Mouse (Mus musculus) fat pad, adult 2 months (tissue): ENCODE measurements around the gene Pi4k2b.
"Not testable (repeated sequence)": the region's sequence is repeated elsewhere in the genome, so short reads cannot be mapped to it uniquely, and the experiment has no call there.

Source experiments
- DNase-seq: peaks from one replicate; pipeline ENCODE4 v3.0.0-alpha.2; 2011; ENCODE audit warnings: low read depth, low spot score; ENCODE audit errors: extremely low read depth

Gene Pi4k2b

DNA sequence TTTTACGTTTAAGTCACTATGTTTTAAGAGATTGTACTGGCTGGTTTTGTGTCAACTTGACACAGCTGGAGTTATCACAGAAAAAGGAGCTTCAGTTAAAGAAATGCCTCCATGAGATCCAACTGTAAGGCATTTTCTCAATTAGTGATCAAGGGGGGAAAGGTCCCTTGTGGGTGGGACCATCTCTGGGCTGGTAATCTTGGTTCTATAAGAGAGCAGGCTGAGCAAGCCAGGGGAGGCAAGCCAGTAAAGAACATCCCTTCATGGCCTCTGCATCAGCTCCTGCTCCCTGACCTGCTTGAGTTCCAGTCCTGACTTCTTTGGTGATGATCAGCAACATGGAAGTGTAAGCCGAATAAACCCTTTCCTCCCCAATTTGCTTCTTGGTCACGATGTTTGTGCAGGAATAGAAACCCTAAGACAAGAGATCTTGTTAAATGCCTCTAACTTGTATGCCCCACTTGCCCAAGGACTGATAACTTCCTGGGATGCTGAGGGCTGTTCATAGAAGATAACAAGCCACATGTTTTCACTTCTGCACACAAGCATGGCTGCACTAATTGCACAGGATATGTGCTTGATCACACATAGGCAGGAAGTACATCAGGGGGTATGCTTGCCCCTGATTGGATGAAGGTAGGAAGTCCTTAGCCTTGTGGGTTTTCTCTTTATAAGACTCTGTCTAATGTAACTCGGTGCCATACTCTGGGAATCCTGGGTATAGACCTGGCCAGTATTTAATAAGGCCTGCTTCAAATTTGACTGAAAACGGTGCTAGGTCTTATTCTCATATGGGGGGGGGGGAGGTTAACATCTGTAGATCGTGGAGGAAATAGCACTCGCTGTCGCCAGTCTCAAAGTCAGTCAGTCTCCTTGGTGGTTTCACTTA is 35.3 kb downstream of the Pi4k2b start:
- not testable (repeated sequence) for DNase-seq

DNA sequence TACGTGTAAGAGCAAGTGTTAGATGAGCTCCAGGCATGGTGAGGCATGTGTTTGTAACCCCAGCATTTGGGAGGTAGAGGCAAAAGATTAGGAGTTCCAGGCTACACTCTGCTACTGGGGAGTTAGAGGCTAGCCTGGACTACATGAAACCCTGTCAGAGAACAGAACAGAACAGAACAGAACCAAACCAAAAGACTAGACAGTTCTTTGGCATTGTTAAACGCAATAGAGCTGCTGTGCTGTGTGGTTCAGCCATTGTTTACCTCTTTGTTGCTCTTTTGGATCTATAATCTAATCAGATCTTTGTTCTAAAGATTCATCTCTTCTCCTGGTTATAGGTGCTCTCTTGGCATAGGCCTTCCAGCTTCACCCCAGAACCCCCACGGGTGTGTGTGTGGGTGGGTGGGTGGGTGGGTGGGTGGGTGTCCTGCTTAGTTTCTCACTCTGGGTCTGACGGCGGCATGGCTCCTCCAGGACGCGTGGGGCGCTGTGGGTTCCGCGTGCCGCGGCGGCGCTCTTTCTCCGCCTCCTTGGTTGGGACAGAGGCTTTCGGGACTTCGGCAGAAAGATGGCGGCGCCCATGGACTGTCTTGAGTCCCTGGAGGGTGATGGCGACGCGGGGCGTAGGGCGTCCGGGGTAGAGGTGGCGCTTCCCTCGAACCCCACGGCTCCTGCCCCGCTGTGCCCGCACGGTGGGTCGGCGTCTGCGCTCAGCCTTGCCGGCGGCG is 41.3 kb downstream of the Pi4k2b start:
- DNase-seq = peak; percentile 7

DNA sequence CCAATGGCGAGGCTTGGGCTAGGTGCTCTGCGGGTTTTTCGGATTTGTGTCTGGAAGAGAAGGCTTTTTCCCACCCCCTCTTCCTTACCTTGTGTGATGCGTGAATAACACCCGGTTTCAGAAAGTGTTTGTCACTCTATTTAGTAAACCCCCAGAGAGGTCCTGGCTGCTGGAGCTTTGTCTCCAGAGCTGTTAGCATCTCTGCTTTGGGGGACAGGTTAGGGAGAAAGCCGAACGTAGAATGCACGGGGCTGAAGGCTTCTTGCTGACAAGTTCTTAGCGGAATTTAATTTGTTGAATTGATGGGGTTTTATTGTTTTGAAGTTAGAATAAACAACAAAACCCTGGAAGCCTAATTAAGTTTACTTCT is 41.9 kb downstream of the Pi4k2b start:
- DNase-seq = no peak

DNA sequence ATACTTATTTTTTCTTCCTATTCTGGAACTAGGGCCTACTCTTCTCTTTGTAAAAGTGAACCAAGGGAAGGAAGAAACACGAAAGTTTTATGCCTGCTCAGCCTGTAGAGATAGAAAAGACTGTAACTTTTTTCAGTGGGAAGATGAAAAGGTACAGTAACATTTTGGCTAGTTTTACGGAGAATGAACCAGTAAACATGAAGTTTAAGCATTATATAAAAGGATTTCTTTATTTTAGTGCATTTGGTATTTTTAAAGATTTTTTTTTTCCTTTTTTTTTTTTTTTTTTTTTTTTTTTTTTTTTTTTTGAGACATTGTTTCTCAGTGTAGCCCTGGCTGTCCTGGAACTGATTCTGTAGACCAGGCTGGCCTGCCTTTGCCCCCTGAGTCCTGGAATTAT is 42.6 kb downstream of the Pi4k2b start:
- DNase-seq = no peak

DNA sequence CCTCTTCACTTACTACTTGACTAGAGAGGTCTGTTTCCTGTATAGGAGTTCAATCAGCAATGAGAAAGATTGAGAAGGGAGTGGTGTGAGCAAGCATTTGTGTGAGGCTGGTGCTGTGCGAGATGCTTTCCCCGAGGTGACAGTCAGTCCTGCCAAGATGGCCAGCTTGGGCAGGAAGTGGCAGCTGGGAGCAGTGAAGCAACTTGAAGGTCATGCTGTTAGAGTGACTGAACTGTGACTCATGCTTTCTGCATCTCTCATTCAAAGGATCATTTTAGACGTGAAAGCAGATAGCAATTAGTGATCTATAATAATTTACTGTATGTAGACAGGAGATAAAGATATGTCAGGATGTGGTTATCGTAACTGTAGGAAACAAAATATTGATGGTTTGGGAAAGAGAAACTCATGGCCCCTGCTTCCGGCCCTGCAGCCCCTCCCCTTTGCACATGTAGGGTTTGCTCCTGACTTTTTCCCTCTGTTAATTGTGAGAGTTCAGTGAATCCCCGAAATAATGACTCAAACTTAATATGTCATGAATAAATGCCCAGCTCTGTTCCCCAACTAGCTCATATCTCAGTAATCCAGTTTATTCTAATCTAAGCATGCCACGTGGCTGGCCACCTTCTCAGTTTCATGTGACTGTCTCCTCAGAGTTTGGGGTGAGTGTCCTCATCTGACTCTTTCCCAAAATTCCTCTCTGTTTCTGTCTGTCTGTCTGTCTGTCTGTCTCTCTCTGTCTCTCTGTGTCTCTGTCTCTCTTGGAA is 45.4 kb downstream of the Pi4k2b start:
- no peak for DNase-seq

DNA sequence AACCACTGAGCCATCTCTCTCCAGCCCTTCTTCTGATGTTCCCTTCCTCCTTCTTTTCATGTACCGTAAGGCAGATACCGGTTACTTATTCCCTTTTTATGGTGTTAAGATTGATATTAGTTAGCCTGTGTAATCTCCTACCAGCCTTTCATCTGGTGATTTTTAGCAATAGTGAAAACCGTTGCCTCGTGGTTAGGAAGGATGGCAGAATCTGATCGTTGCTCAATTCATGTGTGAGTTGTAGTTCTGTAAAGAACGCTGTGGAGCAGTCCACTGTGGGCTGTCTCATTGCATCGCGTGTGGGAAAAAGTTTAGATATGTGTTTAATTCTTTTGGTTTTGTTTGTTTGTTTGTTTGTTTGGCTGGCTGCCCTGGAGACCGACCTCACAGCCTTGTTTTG is 51.9 kb downstream of the Pi4k2b start:
- DNase-seq = no peak

DNA sequence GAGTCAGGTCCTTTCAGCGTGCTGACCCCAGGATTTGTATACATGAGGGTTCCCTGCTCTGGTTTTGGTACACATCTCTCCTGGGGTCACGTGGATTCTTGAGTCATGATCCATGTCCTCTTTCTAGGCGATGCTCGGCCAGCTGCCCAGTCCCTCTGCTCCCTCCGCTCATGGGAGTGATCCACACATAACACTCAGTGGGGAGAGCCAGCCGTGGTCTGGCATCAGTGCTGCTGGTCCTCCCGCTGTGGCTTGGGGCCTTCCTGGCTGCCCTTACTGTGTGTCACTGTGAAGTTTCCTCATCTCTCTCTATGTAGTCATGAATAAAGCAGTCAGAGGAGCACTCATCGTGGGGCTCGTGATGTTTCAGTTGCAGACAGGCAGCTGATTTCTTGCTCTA is 52.7 kb downstream of the Pi4k2b start:
- DNase-seq = no peak

DNA sequence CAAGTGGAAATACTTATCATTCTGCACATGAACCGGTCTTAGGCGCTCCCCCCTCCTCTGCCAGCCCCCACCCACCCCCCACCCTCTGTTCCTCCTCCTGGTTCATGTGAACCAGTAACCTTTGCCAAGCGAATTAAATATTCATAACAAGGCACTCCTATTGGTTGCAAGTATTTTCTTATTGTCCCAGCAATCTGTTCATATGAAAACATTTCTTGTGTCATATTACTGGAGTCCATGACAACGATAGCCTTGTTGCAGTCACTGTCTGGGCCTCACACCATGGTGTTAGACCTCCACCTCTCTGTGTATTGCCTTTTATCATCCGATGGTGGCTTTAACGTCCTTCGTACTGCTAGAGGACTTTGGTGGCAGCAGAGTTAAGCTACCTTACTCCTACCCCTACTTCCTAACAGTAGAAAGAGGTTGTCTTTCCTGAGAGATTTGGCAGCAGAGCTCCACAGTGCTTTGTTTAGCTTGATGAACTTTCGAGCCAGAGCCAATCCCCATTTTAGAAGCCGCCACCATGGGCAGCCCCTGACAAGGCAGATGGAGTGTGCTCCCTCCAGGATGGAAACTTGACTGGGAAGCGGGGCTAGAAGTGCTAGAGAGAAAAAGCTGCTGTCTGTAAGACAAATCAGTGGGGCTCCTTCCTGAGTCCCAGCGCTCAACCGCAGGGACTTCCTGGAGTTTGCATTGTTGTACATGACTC is 58.1 kb downstream of the Pi4k2b start:
- no peak for DNase-seq

DNA sequence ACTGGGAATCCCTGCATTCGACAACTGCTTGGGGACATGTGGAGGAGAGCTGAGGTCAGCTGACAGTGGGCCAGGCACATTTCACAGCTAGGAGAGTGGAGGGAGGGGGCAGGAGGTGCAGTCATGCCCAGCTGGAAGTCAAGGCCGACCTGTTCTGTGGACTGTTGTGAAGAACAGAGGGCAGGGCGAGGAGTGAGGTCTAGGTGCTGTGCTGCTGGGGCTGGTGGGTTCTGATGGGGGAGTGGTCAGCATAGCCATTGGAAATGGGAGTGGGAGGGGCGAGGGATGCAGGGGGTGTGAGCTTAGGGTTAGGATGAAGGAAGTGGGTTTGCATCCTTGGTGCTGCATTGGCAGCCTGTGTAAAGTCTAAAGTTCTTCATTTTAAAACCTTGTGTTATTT is 64.4 kb downstream of the Pi4k2b start:
- no peak for DNase-seq

DNA sequence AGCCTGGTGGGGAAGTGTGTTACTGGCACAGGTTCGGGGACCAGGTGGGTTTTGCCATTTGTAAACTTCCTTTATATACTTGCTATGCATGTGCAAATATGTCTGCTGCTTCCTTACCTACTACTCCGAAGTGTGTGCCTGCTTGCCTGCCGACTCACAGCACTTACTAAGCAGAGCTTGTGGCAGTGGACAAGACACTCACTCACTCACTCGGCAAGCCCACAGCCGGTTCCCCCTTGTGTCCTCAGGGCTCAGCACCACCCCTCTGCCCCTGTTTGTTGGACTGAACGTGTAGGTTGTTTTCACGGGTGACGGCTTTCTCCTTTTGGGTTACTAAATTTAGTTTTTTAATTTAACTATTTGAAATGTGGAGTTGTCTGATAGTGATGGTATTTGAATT is 65.0 kb downstream of the Pi4k2b start:
- no peak for DNase-seq

DNA sequence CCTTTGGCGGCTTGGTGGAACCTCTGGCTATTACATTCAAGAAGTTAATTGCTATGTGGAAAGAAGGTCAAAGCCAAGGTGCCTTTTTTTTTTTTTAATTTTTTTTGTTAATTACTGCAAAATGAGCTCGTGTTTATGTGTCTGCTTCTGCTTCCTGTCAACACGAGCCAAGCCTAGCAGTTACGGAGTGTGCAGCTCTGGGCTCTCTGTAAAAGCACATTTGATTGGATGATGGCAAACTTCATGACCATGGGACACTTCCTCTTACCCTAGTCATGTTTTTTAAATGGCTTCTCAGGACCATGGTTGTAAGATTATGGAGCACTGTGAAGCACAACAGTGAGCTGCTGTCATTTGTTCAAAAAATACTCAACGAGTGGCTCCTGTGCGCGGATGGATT is 65.7 kb downstream of the Pi4k2b start:
- DNase-seq = no peak

DNA sequence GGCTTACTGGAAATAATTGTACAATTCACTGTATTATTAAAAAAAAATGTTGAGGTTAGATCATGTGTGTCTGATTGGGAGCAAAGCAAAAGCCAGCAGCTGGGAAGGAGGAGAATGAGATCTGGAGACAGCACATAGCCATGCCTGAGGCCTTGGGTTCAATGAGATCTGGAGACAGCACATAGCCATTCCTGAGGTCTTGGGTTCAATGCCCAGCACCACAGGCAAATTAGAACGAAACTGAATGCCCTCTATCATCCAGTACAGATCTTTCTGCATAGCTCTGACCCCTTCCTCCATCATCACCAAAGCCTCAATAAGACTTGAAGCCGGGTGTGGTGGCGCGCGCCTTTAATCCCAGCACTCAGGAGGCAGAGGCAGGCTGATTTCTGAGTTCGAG is 69.1 kb downstream of the Pi4k2b start:
- no peak for DNase-seq

DNA sequence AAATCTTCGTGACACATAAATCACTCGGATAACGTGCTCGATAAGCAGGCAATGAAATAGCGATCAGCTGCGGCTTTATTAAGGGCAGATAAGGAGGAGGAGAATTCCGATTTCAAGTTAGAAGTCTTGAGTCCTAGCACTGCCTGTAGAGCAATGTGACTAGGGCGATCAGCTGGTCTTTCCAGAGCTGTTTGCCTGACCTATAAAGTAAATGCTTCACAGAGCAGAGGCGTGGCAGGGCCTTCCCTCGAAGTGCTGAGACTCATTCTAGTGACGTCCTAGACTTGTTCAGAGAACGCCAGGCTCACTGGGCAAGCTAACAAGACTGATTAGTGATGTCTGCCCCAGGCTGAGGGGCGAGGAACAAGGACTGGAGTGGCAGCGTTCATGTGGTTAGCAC is 69.7 kb downstream of the Pi4k2b start:
- DNase-seq = no peak

DNA sequence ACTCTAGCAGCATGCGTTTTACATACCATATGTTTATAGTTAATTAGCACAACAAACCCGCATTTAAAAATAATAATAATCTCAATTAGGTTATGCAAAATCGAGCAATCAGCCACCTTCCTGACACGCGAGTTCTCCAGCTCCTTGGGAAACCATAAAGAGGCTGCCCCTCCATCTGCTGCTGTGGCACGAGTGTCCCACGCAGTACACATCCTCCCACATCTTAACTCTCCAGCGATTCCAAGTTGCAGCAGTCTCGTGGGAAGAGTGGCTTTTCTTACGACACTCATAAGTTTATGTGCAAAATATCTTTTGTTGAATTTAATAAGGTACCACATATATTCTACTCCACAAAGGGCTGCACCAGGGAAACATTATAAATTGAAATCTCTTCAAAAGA is 71.1 kb downstream of the Pi4k2b start:
- DNase-seq = no peak

DNA sequence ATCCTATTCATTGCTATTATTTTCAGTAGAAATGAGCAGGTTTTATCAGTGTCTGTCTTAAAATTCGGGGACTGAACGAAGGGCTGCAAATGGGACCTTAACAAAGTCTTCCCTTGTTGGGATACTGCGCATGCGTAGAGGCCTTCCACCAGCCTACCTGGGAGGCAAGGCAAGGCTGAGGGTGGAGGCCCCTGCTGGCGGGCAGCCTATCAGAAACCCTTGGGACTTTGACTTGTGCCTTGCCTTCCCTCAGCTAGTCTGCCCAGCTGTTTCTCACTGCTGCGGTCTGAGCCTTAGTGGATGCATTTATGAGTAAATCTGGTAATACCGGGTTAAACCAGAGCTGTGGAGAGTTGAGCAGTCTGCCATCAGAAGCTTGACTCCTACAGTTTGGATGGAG is 71.9 kb downstream of the Pi4k2b start:
- no peak for DNase-seq

DNA sequence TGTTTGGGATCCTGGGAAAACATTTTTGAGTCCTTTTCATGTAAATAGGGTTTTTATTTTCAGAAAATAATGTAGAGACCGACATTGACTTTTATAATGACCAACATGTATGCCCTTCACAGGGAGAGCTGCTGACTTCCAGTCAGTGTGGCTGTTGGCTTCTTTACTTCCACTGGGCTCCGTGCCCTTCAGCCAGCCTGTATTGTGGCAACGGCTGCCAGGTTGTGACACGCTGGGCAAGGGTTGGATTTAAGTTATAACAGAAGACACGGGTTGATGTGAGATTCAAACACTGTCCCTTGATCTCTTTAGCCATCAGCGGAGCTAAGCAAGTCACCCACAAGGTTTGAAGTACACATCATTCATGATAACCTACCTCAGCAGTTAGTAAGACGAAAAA is 77.3 kb downstream of the Pi4k2b start:
- DNase-seq = no peak
